Mouse (Mus musculus) lung, adult 2 months (tissue): ENCODE data around the gene Large2.

Source experiments
- CTCF ChIP-seq: fragments of 200-500 bp; IDR thresholded peaks from 2 replicates; pipeline ENCODE4 v1.5.1; 2011; ENCODE audit warnings: mild to moderate bottlenecking, low read length, control low read depth; ENCODE audit not compliant: insufficient read depth
- POLR2A ChIP-seq: fragments of 200-500 bp; IDR thresholded peaks from 2 replicates; pipeline ENCODE4 v1.6.1; 2011; ENCODE audit warnings: low read depth, mild to moderate bottlenecking, control low read depth, low read length, borderline replicate concordance; ENCODE audit errors: extremely low read depth

- no peak for TF ChIP-seq POLR2A
- TF ChIP-seq CTCF = no peak
These were observed 42.8 kb downstream of the Large2 start for GRCm38 (mm10) chr2:92331871-92332270.
